Mouse (Mus musculus) lung, embryonic 15.5 days (tissue): Measurements from ENCODE around the gene Taf8. TPM values are rescaled to one million over a fixed set of nuclear protein-coding genes. Genes with fewer than 3 reads are reported as not detected.

ENCODE experiments used
- ATAC-seq: fragments of 200-750 bp; cut with Nextera tagmentation; 2 replicates; pipeline ENCODE4 v1.8.0; 2017; ENCODE audit warnings: moderate number of reproducible peaks, borderline replicate concordance; ENCODE audit not compliant: low FRiP score, low TSS enrichment; ENCODE audit errors: extremely low read depth
- H3K27ac ChIP-seq: fragments of 300-500 bp; sonication (generic); 2 replicates; pipeline ENCODE4 v1.5.1; 2015; ENCODE audit warnings: moderate library complexity, mild to moderate bottlenecking, inconsistent platforms
- H3K27me3 ChIP-seq: fragments of 300-500 bp; sonication (generic); 2 replicates; pipeline ENCODE4 v1.6.1; 2015; ENCODE audit warnings: inconsistent platforms
- H3K36me3 ChIP-seq: fragments of 300-500 bp; sonication (generic); 2 replicates; pipeline ENCODE4 v1.6.1; 2015; ENCODE audit warnings: inconsistent platforms
- H3K4me1 ChIP-seq: fragments of 300-500 bp; sonication (generic); 2 replicates; pipeline ENCODE4 v1.6.1; 2015; ENCODE audit warnings: inconsistent platforms
- H3K4me2 ChIP-seq: fragments of 300-500 bp; sonication (generic); 2 replicates; pipeline ENCODE4 v1.6.1; 2015; ENCODE audit warnings: inconsistent platforms, mild to moderate bottlenecking, moderate library complexity
- H3K4me3 ChIP-seq: fragments of 300-500 bp; sonication (generic); 2 replicates; pipeline ENCODE4 v1.5.1; 2015; ENCODE audit warnings: mild to moderate bottlenecking, inconsistent platforms
- H3K9ac ChIP-seq: fragments of 300-500 bp; sonication (generic); 2 replicates; pipeline ENCODE4 v1.6.1; 2015; ENCODE audit warnings: inconsistent platforms
- H3K9me3 ChIP-seq: fragments of 300-500 bp; sonication (generic); 2 replicates; pipeline ENCODE4 v1.6.1; 2016; ENCODE audit warnings: inconsistent platforms
- WGBS: fragments of 180-500 bp; shearing (Covaris S2); methylation state at CpG from one replicate; pipeline ENCODE4 v1.1.7; 2015; 5-methylcytosine and 5-hydroxymethylcytosine counted together
- polyA plus RNA-seq: library from polyadenylated mRNA; unstranded; fragments of >200 nt; fragmentation: Nextera tagmentation; extraction: Ambion mirVana; gene quantifications from 2 replicates; pipeline ENCODE4 v1.2.1, GENCODE M21; 2015

The Taf8 gene
- polyA plus RNA-seq, 1 experiment from 2014 or later = 32.3 TPM

DNA sequence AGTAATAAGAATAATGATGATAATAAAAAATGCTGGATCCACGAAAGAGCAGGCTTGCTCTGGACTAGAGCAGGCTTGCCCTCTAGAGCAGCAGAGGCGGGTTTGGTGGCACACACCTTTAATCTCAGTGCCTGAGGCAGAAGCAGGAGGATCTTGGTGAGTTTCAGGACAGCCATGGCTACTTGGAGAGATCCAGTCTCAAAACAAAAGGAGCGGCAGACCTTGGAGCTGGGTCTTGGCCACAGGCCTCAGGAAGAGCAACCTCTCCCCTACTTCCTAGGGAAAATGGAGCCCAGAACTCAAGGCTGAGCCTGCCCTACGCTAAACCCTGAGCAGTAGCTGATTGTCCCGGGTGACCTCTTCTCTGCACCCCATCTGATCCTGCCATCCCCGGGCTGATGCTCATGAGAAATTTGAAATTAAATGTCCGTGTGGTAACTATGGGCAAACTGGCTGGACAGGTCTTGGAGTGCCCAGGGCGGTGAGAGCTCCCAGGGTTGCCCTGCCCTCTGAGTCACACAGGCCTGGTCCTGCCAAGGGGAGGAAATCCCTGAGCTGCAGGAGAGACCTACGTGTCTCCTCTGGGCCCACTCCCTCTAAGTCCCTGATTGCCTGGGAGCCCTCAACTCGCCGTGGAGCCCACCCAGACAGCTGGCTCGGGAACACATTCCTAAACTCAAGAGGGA is 51.1 kb downstream of the Taf8 start:
- WGBS = 60% methylated on average over 12 of the region's 12 CpGs
- H3K9me3 ChIP-seq = no peaks in the 10 kb centered on the region
- no peak overlapping the region for H3K9ac ChIP-seq
- H3K27ac ChIP-seq = peak overlapping the region; percentile 62
- no peak overlapping the region for H3K4me2 ChIP-seq
- peaks cover 63% of the 10 kb centered on the region for H3K4me1 ChIP-seq
- no peaks in the 10 kb centered on the region for H3K36me3 ChIP-seq
- no peaks in the 10 kb centered on the region for H3K27me3 ChIP-seq
- no peak overlapping the region for H3K4me3 ChIP-seq
- ATAC-seq = 0 out of 2 replicates have a peak, but pooled peaks have one; percentile 43

DNA sequence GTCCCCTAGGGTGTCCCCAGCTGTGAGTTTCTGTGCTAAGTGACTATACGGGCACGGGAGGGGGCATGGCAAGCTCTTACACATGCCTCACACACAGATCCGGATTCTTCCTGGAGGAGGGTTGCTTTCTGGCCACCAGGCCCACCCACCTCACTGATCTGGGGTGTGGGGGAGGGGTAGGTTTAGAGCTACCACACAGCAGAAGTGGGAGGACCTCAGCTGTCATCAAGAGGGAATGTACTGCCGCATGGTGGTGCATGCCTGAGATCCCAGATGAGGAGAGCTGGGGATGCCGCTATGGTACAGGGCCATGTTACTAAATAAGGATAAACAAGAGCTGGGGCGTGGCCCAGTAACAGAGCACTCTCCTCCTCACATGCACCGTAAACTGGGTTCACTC is 51.9 kb downstream of the Taf8 start:
- no peaks in the 10 kb centered on the region for H3K9me3 ChIP-seq
- H3K36me3 ChIP-seq = no peaks in the 10 kb centered on the region
- no peak overlapping the region for H3K9ac ChIP-seq
- no peak overlapping the region for H3K27ac ChIP-seq
- no peak overlapping the region for H3K4me3 ChIP-seq
- no peak overlapping the region for H3K4me2 ChIP-seq
- H3K27me3 ChIP-seq = no peaks in the 10 kb centered on the region
- 0 out of 2 replicates have a peak, but pooled peaks have one; percentile 7 for ATAC-seq
- H3K4me1 ChIP-seq = peaks cover 69% of the 10 kb centered on the region
- WGBS = 44% methylated on average over 7 of the region's 7 CpGs

DNA sequence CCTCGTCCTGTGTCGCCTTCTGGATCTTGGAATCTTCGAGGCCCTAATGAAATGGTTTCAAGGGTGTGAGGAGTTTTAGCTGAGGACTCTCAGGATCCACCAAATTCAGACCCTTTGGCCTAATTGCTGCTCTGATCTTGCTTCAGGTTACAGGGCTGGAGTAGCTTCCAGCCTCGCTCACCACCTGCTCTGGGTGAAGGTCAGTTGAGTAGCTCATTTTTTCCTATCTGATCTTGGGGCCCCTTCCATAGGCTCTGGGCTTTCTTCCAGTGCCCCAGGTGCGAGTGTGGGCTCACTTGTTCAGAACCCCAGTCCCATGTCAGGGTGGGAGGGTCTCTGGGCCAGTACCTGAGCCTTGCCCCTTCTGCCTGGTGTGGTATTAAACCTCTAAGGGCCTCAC is 52.7 kb downstream of the Taf8 start:
- Histone ChIP-seq H3K9ac (no peak overlapping the region), H3K36me3 (no peaks in the 10 kb centered on the region), H3K27me3 (no peaks in the 10 kb centered on the region), H3K4me2 (no peak overlapping the region), H3K9me3 (no peaks in the 10 kb centered on the region), H3K4me3 (no peak overlapping the region), H3K4me1 (peaks cover 64% of the 10 kb centered on the region), H3K27ac (0 out of 2 replicates have a peak overlapping the region, but pooled peaks have one; percentile 18)
- no peak for ATAC-seq
- 67% methylated on average over 5 of the region's 5 CpGs for WGBS

DNA sequence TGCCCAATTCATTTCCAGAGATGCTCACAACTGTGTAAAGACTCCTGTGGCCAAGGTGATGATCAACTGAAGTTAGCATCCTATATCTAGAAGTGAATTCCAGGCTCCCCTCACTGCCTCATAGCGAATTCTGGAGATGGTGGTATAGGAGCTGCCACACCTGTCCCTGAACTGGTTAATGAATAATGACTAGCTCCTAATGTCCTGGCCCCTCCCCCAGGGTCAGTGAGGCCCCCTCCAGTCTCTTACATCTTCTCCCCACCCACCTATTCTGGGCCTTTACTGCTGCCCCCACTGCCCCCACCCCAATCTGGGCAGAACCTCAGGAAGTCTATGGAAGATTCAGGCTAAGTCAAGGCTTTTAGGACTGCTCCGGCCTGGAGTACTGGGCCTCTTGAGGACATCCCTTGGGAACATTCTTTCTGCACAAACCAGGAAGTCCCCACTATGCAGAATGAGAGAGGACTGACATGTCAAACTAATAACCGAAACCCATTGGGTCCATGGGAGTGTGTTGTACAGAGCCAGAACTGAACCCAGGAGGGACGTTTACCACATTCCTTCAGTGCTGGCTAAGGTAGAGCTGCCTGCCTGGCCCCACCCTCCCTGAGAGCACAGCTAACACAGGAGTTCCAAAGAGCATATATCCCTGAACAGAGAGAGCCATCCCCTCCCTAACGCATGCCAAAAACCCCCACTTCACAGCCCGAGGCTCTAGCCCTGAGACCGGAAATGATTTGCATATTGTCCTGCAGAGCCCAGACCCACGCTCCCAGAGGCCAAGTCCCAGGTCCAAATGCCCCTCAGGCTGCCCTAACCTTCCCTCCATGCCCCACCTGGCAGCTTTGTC is 53.3 kb downstream of the Taf8 start:
- WGBS = 26% methylated on average over 8 of the region's 8 CpGs
- Histone ChIP-seq H3K27me3 (no peaks in the 10 kb centered on the region), H3K9me3 (no peaks in the 10 kb centered on the region), H3K4me3 (no peak overlapping the region), H3K36me3 (no peaks in the 10 kb centered on the region), H3K9ac (no peak overlapping the region), H3K27ac (0 out of 2 replicates have a peak overlapping the region, but pooled peaks have one; percentile 18), H3K4me1 (peaks cover 65% of the 10 kb centered on the region), H3K4me2 (no peak overlapping the region)
- no peak for ATAC-seq

DNA sequence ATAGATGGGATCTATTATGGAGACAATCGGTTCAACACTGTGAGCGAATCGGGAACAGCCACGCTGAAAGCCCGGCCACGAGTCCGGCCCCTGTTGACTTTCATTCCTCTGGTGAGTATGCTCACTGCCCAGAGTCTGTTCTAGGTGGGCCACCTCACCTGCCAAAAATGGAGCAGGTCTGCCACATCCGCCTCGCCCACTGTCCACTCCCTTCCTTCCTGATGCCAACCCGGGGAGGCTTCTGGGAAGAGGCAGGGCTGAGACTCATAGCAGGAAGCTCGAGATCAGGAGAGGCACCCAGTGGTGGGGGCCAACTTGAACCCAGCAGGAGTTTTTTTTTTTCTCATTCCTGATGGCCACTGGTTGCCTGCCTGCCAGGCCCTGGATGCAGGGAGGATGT is 55.5 kb downstream of the Taf8 start:
- H3K4me2 ChIP-seq = no peak overlapping the region
- no peaks in the 10 kb centered on the region for H3K27me3 ChIP-seq
- WGBS = 74% methylated on average over 11 of the region's 11 CpGs
- no peaks in the 10 kb centered on the region for H3K36me3 ChIP-seq
- no peak overlapping the region for H3K9ac ChIP-seq
- no peak overlapping the region for H3K4me3 ChIP-seq
- no peak for ATAC-seq
- H3K27ac ChIP-seq = no peak overlapping the region
- no peaks in the 10 kb centered on the region for H3K9me3 ChIP-seq
- H3K4me1 ChIP-seq = peaks cover 51% of the 10 kb centered on the region

DNA sequence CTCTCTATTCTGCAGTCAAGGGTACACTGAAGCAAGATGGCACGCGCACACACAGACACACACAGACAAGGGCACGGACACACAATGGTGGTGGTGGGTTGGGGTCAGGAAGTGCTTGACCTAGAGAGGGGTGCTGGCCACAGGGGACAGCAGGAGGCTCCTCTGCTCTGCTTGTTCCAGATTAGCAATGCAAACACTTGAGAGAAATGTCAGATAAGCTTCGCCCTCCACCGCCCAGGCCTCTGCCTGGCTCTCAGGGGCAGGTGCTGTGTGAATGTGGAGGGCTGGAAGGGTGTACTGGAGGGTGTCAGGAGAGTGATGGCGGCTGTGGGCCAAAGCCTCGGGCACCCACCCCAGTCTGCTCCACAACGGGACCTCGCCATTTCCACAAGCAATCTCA is 56.1 kb downstream of the Taf8 start:
- WGBS = 39% methylated on average over 9 of the region's 9 CpGs
- no peaks in the 10 kb centered on the region for H3K36me3 ChIP-seq
- no peak overlapping the region for H3K27ac ChIP-seq
- H3K4me2 ChIP-seq = no peak overlapping the region
- no peaks in the 10 kb centered on the region for H3K9me3 ChIP-seq
- ATAC-seq = no peak
- H3K4me1 ChIP-seq = peaks cover 46% of the 10 kb centered on the region
- H3K27me3 ChIP-seq = no peaks in the 10 kb centered on the region
- H3K4me3 ChIP-seq = no peak overlapping the region
- no peak overlapping the region for H3K9ac ChIP-seq

DNA sequence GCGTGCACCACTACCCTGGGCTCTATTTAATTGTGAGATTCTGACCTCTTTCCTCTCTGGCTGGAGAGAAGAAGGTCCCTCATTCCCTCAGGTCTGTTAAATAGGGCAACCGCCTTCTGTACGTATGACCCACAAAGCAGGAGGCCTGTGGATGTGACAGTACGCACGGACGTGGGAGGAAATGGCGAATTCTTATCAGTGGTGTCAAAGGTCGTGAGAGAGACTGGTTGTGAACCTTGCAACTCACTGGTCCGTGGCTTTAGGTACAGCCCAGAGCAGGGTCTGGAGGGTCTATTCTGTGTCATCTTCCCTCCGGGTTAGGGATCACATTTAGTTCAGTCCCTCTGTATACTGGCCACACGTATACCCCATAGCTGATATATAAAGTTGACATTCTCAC is 56.6 kb downstream of the Taf8 start:
- H3K9ac ChIP-seq = no peak overlapping the region
- H3K4me3 ChIP-seq = no peak overlapping the region
- WGBS = 52% methylated on average over 11 of the region's 11 CpGs
- H3K4me2 ChIP-seq = no peak overlapping the region
- H3K27ac ChIP-seq = no peak overlapping the region
- H3K27me3 ChIP-seq = no peaks in the 10 kb centered on the region
- no peak for ATAC-seq
- H3K4me1 ChIP-seq = peaks cover 44% of the 10 kb centered on the region
- H3K36me3 ChIP-seq = no peaks in the 10 kb centered on the region
- H3K9me3 ChIP-seq = no peaks in the 10 kb centered on the region

DNA sequence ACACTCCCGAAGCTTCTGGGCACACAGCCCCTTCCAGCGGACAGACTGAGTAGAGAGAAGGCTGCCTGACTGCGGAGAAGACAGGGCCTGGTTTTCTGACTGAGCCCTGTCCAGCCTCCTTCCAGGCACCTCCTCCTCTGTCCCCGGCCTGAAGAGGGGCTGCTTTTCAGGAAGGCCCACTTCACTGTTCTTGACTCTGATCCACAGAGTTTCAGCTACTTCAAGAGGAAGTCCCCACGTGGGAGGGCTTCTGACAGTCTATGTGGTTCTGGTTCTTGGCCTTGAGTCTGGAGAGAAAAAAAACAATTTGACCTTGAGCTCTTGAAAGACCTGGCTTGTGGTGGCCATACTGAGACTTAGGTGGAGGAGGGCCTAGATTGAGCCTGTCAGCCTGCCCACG is 58.0 kb downstream of the Taf8 start:
- Histone ChIP-seq H3K27me3 (no peaks in the 10 kb centered on the region), H3K4me1 (peaks cover 43% of the 10 kb centered on the region), H3K9me3 (no peaks in the 10 kb centered on the region), H3K27ac (no peak overlapping the region), H3K4me2 (no peak overlapping the region), H3K9ac (no peak overlapping the region), H3K4me3 (no peak overlapping the region), H3K36me3 (no peaks in the 10 kb centered on the region)
- no peak for ATAC-seq
- 47% methylated on average over 6 of the region's 6 CpGs for WGBS

DNA sequence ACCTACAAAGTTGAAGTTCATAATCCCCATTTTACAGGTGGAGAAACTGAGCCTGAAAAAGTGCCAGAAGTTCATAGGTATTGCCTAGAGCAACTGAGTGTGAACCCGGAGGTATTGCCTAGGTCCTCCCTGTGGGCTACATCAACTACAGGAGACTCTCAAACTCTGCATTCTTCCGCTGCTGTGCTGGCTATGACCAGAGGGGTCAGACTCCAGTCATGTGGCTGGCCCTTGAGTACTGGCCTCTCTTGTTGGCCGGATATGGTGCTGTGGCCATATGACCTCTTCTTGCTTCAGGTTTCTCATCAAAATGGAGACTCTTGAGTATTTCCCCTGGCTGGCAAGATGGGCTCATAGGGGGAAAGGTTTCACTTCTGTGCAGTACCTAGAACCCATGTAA is 59.8 kb downstream of the Taf8 start:
- Histone ChIP-seq H3K4me3 (no peak overlapping the region), H3K27me3 (peaks cover 9% of the 10 kb centered on the region), H3K36me3 (no peaks in the 10 kb centered on the region), H3K4me1 (peaks cover 45% of the 10 kb centered on the region), H3K9me3 (no peaks in the 10 kb centered on the region), H3K4me2 (no peak overlapping the region), H3K9ac (no peak overlapping the region), H3K27ac (no peak overlapping the region)
- WGBS = 79% methylated on average over 3 of the region's 3 CpGs
- ATAC-seq = no peak

DNA sequence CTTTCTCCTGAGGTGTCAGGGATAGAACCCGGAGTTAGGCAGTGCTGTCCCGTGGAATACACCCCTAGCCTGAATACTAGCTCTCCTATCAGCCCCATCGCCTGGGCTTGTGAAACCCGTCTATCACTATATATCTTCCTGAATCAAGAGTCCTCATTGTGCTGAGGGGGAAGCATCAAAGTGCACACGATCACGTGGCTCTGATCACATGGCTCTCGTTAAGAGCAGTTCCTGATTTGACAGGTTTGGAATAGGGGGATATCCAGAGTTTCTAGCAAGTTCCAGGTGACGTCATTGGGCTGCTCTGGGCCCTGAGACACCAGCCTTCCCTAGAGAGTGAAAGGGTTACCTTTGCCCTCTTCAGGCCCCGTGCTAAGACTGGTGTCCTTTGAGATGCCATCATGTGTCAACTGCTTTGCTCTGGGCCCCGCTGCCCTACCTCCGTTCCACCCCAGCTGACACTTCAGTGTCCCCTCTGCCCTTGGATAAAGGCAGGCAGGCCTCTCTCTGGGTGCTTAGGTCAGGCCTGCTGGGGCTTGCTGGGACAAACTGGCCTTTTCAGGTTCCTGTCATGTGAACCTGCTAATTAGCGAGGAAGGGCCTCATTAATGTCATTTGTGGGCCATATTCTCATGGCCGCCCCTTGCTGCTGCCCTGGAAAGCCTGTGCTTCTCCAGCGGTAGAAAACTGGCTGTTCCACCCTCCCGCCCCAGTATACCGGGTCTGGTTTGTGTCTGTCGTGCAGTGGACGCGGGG is 60.6 kb downstream of the Taf8 start:
- peaks cover 46% of the 10 kb centered on the region for H3K4me1 ChIP-seq
- no peak for ATAC-seq
- 69% methylated on average over 19 of the region's 19 CpGs for WGBS
- no peaks in the 10 kb centered on the region for H3K36me3 ChIP-seq
- peaks cover 16% of the 10 kb centered on the region for H3K27me3 ChIP-seq
- H3K9ac ChIP-seq = no peak overlapping the region
- H3K27ac ChIP-seq = no peak overlapping the region
- H3K4me3 ChIP-seq = no peak overlapping the region
- H3K9me3 ChIP-seq = no peaks in the 10 kb centered on the region
- no peak overlapping the region for H3K4me2 ChIP-seq

DNA sequence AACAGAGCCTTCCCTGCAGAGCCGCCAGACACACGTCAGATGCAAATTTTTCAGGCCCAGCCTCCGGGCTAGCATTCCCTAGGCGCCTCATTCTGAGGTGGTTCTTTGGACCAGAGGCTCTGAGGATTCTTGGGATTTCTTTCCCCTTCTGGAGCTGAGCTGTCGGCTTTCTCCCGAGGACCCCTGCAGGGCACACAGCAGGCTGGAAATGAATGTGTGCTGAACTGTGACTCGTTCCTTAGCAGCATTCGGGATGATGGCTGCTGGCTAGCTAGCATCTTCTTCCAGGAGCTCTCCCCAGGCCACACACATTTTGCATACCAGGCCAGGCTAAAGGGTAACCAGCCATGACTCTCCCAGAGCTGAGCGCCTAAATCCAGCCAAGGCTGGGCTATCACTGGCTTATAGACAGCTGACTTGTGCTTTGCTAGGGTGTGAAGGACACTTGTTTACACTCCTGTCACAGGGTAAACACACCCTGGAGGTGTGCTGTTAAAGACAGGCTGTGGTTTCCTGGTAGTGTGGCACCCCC is 61.7 kb downstream of the Taf8 start:
- H3K4me3 ChIP-seq = no peak overlapping the region
- H3K4me2 ChIP-seq = no peak overlapping the region
- no peak for ATAC-seq
- no peaks in the 10 kb centered on the region for H3K36me3 ChIP-seq
- H3K9me3 ChIP-seq = no peaks in the 10 kb centered on the region
- no peak overlapping the region for H3K27ac ChIP-seq
- 28% methylated on average over 9 of the region's 9 CpGs for WGBS
- no peak overlapping the region for H3K9ac ChIP-seq
- H3K4me1 ChIP-seq = peaks cover 43% of the 10 kb centered on the region
- H3K27me3 ChIP-seq = peaks cover 22% of the 10 kb centered on the region
